Mouse (Mus musculus): ENCODE measurements around the gene Fndc8. TPM values are rescaled to one million over a fixed set of nuclear protein-coding genes. Genes with fewer than 3 reads are reported as not detected.
"Not testable (repeated sequence)": the region's sequence is repeated elsewhere in the genome, so short reads cannot be mapped to it uniquely, and the experiment has no call there.

Fndc8 gene
- total and polyA plus RNA-seq, 3 experiments: 0.06 TPM; not detected in 2

DNA sequence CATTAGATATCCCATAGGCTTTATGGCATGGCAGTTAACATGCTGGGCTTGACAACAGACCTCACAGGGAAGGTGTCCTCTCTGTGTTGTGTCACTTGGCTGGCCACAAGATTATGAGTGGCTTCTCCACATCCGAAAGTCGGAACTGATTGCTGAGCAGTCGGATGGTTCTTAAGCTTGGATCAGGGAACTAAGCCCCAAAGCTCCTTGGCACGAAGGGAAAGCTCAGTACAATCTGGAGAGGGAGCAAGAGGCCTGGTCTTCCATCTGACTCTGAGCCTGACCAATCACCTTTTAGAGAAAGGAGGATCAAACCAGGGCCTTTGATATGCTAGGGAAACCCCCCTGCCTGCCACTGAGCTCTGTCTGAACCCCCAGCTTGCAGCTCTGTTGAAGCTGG lies 29.8 kb downstream of the Fndc8 start:
- H3K9ac ChIP-seq (ENCODE audit: low read depth, low read length): no peak overlapping the region
- 71% methylated on average over 4 of the region's 4 CpGs for WGBS
- no peak overlapping the region for H3K27ac ChIP-seq
- TF ChIP-seq CTCF (IDR thresholded peaks at IDR 0.05) (no peak), EP300 (IDR thresholded peaks at IDR 0.05; ENCODE audit: insufficient read depth, low read depth, low read length) (no peak), POLR2A (IDR thresholded peaks at IDR 0.05; ENCODE audit: insufficient read depth, low read depth, low read length) (no peak)
- no peaks in the 10 kb centered on the region for H3K79me2 ChIP-seq (replicated peaks; ENCODE audit: control insufficient read depth, insufficient read depth, low read length)
- no peaks in the 10 kb centered on the region for H3K36me3 ChIP-seq (ENCODE audit: control insufficient read depth, insufficient read depth, low read length)
- H3K4me1 ChIP-seq (ENCODE audit: control insufficient read depth, insufficient read depth, low read length): peaks cover 2% of the 10 kb centered on the region; the same call in 1 of the 2 replicates
- no peak for DNase-seq
- intact Hi-C loops (cut with DNase I): no loop called here
- no peaks in the 10 kb centered on the region for H3K27me3 ChIP-seq (ENCODE audit: control insufficient read depth, insufficient read depth, low read length)
- no peak overlapping the region for H3K4me3 ChIP-seq

DNA sequence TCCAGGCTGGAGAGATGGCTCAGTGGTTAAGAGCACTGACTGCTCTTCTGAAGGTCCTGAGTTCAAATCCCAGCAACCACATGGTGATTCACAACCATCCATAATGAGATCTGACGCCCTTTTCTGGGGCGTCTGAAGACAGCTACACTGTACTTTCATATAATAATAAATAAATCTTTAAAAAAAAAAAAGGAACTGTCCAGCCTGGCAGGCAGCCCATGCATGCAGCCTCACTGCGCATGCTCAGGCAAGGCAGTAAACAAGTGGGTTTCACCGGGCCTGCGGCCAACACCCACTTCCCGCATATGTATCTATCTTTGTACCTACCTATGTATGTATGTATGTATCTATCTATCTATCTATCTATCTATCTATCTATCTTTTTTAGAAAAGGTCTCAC lies 32.0 kb downstream of the Fndc8 start:
- H3K4me3 ChIP-seq; H3K9ac ChIP-seq (ENCODE audit: low read depth, low read length); DNase-seq; H3K27ac ChIP-seq; H3K79me2 ChIP-seq (replicated peaks; ENCODE audit: control insufficient read depth, insufficient read depth, low read length); intact Hi-C loops (cut with DNase I); H3K27me3 ChIP-seq (ENCODE audit: control insufficient read depth, insufficient read depth, low read length); H3K36me3 ChIP-seq (ENCODE audit: control insufficient read depth, insufficient read depth, low read length); H3K4me1 ChIP-seq (ENCODE audit: control insufficient read depth, insufficient read depth, low read length): not testable (repeated sequence)
- 35% methylated on average over 6 of the region's 6 CpGs for WGBS

DNA sequence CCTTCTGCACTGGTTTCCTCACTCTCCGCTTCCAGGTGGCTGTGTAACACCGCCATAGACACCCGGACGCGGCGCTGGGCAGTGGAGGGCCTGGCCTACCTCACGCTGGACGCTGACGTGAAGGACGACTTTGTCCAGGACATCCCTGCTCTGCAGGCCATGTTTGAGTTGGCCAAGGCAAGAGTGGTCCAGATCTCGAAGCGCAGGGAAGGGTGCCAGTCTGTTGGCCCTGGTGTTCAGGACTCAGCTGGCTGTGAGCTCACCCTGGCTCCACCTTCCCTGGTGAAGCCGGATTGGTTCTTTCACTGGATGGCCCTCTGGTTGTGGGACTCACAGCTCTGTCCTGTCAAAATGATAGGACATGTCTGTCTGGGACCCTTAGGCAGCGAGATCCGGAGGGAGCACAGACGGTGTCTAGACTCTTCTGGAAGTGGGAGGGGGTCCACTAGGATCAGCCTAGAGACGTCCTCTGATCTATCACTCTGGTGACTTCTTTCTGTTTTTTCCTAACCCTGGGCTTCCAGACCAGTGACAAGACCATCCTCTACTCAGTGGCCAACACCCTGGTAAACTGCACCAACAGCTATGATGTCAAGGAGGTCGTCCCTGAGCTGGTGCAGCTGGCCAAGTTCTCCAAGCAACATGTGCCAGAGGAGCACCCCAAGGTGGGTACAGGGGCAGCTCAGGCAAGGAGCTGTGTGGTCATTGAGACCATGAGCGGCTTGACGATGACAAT lies 37.1 kb downstream of the Fndc8 start:
- H3K27ac ChIP-seq: no peak overlapping the region
- no peaks in the 10 kb centered on the region for H3K79me2 ChIP-seq (replicated peaks; ENCODE audit: control insufficient read depth, insufficient read depth, low read length)
- intact Hi-C loops (cut with DNase I): loop anchor here (2.0 kb wide), 1 partner anchor 14 kb away; no protein-coding TSS in a partner anchor
- no peak for DNase-seq
- H3K9ac ChIP-seq (ENCODE audit: low read depth, low read length): no peak overlapping the region
- 72% methylated on average over 20 of the region's 20 CpGs for WGBS
- peaks cover 5% of the 10 kb centered on the region for H3K4me1 ChIP-seq (ENCODE audit: control insufficient read depth, insufficient read depth, low read length)
- no peak for TF ChIP-seq CTCF (IDR thresholded peaks at IDR 0.05)
- no peak for TF ChIP-seq EP300 (IDR thresholded peaks at IDR 0.05; ENCODE audit: insufficient read depth, low read depth, low read length)
- no peak for TF ChIP-seq POLR2A (IDR thresholded peaks at IDR 0.05; ENCODE audit: insufficient read depth, low read depth, low read length)
- H3K27me3 ChIP-seq (ENCODE audit: control insufficient read depth, insufficient read depth, low read length): no peaks in the 10 kb centered on the region
- H3K36me3 ChIP-seq (ENCODE audit: control insufficient read depth, insufficient read depth, low read length): no peaks in the 10 kb centered on the region; the same call in 1 of the 2 replicates
- no peak overlapping the region for H3K4me3 ChIP-seq

DNA sequence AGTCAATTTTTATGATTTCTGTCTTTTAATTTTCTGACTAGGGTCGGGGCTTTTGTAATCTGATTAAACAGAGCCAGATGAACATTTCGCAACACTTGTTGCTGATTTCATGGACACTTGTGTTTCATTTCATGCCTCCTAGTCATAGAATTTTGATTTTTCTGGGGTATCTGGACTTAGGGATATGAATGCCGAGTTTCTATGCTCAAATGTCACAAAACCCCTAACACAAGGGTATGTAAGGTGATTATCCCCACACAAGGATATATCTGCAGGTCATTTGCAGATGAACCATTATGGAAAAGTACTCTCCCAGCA lies 37.7 kb downstream of the Fndc8 start:
- 75% methylated on average over 3 of the region's 3 CpGs for WGBS
- intact Hi-C loops (cut with DNase I): loop anchor here (2.0 kb wide), 1 partner anchor 15 kb away; no protein-coding TSS in a partner anchor
- H3K36me3 ChIP-seq (ENCODE audit: control insufficient read depth, insufficient read depth, low read length): no peaks in the 10 kb centered on the region; the same call in 1 of the 2 replicates
- TF ChIP-seq CTCF (IDR thresholded peaks at IDR 0.05): no peak
- no peak for TF ChIP-seq POLR2A (IDR thresholded peaks at IDR 0.05; ENCODE audit: insufficient read depth, low read depth, low read length)
- TF ChIP-seq EP300 (IDR thresholded peaks at IDR 0.05; ENCODE audit: insufficient read depth, low read depth, low read length): no peak
- DNase-seq: no peak
- H3K4me3 ChIP-seq: no peak overlapping the region
- peaks cover under 1% of the 10 kb centered on the region; the same call in 1 of the 2 replicates for H3K79me2 ChIP-seq (replicated peaks; ENCODE audit: control insufficient read depth, insufficient read depth, low read length)
- no peak overlapping the region for H3K9ac ChIP-seq (ENCODE audit: low read depth, low read length)
- H3K27ac ChIP-seq: no peak overlapping the region
- H3K27me3 ChIP-seq (ENCODE audit: control insufficient read depth, insufficient read depth, low read length): no peaks in the 10 kb centered on the region
- H3K4me1 ChIP-seq (ENCODE audit: control insufficient read depth, insufficient read depth, low read length): peaks cover 7% of the 10 kb centered on the region

DNA sequence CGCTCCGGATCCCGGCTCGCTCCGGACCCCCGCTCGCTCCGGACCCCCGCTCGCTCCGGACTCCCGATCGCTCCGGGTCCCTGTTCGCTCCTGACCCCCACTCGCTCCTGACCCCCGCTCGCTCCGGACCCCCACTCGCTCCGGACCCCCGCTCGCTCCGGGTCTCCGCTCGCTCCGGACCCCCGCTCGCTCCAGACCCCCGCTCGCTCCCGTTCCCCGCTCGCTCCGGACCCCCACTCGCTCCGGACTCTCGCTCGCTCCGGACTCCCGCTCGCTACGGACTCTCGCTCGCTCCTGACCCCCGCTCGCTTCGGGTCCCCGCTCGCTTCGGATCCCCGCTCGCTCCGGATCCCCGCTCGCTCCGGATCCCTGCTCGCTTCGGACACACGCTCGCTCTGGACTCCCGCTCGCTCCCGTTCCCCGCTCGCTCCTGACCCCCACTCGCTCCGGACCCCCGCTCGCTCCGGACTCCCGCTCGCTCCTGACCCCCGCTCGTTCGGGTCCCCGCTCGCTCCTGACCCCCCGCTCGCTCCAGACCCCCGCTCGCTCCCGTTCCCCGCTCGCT lies 38.5 kb downstream of the Fndc8 start:
- H3K36me3 ChIP-seq (ENCODE audit: control insufficient read depth, insufficient read depth, low read length); intact Hi-C loops (cut with DNase I); H3K79me2 ChIP-seq (replicated peaks; ENCODE audit: control insufficient read depth, insufficient read depth, low read length); H3K4me1 ChIP-seq (ENCODE audit: control insufficient read depth, insufficient read depth, low read length); H3K27ac ChIP-seq; H3K27me3 ChIP-seq (ENCODE audit: control insufficient read depth, insufficient read depth, low read length): not testable (repeated sequence)
- DNase-seq: peak in 1 of 2 experiments; percentile 47
- Histone ChIP-seq H3K4me3 (peak overlapping the region; percentile 22; the same call in 1 of the 2 replicates), H3K9ac (ENCODE audit: low read depth, low read length) (peak overlapping the region; percentile 52)
- 22% methylated on average over 85 of the region's 85 CpGs for WGBS

DNA sequence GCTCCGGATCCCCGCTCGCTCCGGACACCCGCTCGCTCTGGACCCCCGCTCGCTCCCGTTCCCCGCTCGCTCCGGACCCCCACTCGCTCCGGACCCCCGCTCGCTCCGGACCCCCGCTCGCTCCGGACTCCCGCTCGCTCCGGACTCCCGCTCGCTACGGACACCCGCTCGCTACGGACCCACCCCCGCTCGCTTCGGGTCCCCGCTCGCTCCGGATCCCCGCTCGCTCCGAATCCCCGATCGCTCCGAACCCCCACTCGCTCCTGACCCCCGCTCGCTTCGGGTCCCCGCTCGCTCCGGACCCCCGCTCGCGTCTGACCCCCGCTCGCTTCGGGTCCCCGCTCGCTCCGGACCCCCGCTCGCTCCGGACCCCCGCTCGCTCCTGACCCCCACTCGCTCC lies 39.2 kb downstream of the Fndc8 start:
- intact Hi-C loops (cut with DNase I); H3K79me2 ChIP-seq (replicated peaks; ENCODE audit: control insufficient read depth, insufficient read depth, low read length); H3K27me3 ChIP-seq (ENCODE audit: control insufficient read depth, insufficient read depth, low read length); H3K36me3 ChIP-seq (ENCODE audit: control insufficient read depth, insufficient read depth, low read length); H3K4me1 ChIP-seq (ENCODE audit: control insufficient read depth, insufficient read depth, low read length); H3K27ac ChIP-seq: not testable (repeated sequence)
- DNase-seq: peak in 1 of 2 experiments; percentile 36
- Histone ChIP-seq H3K4me3 (peak overlapping the region; percentile 39), H3K9ac (ENCODE audit: low read depth, low read length) (peak overlapping the region; percentile 87)
- 5% methylated on average over 59 of the region's 63 CpGs for WGBS

DNA sequence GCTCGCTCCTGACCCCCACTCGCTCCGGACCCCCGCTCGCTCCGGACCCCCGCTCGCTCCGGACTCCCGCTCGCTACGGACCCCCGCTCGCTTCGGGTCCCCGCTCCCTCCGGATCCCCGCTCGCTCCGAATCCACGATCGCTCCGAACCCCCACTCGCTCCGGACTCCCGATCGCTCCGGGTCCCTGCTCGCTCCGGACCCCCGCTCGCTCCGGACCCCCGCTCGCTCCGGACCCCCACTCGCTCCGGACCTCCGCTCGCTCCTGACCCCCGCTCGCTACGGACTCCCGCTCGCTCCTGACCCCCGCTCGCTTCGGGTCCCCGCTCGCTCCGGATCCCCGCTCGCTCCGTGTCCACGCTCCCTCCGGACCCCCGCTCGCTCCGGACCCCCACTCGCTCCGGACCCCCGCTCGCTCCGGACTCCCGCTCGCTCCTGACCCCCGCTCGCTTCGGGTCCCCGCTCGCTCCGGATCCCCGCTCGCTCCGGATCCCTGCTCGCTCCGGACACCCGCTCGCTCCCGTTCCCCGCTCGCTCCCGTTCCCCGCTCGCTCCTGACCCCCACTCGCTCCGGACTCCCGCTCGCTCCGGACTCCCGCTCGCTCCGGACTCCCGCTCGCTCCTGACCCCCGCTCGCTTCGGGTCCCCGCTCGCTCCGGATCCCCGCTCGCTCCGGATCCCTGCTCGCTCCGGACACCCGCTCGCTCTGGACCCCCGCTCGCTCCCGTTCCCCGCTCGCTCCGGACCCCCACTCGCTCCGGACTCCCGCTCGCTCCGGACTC lies 39.9 kb downstream of the Fndc8 start:
- intact Hi-C loops (cut with DNase I); H3K79me2 ChIP-seq (replicated peaks; ENCODE audit: control insufficient read depth, insufficient read depth, low read length); H3K36me3 ChIP-seq (ENCODE audit: control insufficient read depth, insufficient read depth, low read length); H3K4me1 ChIP-seq (ENCODE audit: control insufficient read depth, insufficient read depth, low read length); H3K27me3 ChIP-seq (ENCODE audit: control insufficient read depth, insufficient read depth, low read length): not testable (repeated sequence)
- Histone ChIP-seq H3K27ac (peak overlapping the region; percentile 61), H3K4me3 (peak overlapping the region; percentile 39), H3K9ac (ENCODE audit: low read depth, low read length) (peak overlapping the region; percentile 96)
- 16% methylated on average over 116 of the region's 119 CpGs for WGBS
- peak in 1 of 2 experiments; percentile 62 for DNase-seq
